Mouse (Mus musculus) heart, embryonic 14.5 days (tissue): ENCODE measurements around the gene Nkiras2. TPM values are rescaled to one million over a fixed set of nuclear protein-coding genes. Genes with fewer than 3 reads are reported as not detected.

Experiments used
- polyA plus RNA-seq: library from polyadenylated mRNA; unstranded; fragments of >200 nt; fragmentation: Nextera tagmentation; extraction: Ambion mirVana; gene quantifications from 2 replicates; pipeline ENCODE4 v1.2.1, GENCODE M21; 2014

The Nkiras2 gene
- polyA plus RNA-seq, 1 experiment from 2014 or later, result 81.1 TPM

Other genes starting within 250 kb of the Nkiras2 start
- gene Jup, start 221.5 kb upstream of the Nkiras2 start, polyA plus RNA-seq, result 117 and 118 TPM in 2 replicates
- 54.7 and 58.1 TPM in 2 replicates for gene P3h4, start 204.4 kb upstream of the Nkiras2 start, polyA plus RNA-seq
- gene Fkbp10, start 203.5 kb upstream of the Nkiras2 start, polyA plus RNA-seq, result 94.5 and 95.3 TPM in 2 replicates
- 95.8 and 102 TPM in 2 replicates for gene Nt5c3b, start 177.4 kb upstream of the Nkiras2 start, polyA plus RNA-seq
- gene Klhl10, start 177.3 kb upstream of the Nkiras2 start, polyA plus RNA-seq, result 0.36 and 0.44 TPM in 2 replicates
- gene Klhl11, start 146.5 kb upstream of the Nkiras2 start, polyA plus RNA-seq, result 8.6 and 9.3 TPM in 2 replicates
- 51.6 and 54.0 TPM in 2 replicates for gene Acly, start 91.2 kb upstream of the Nkiras2 start, polyA plus RNA-seq
- gene Ttc25, start 73.6 kb upstream of the Nkiras2 start, polyA plus RNA-seq, result 0.13 and 1.0 TPM in 2 replicates
- 19.2 and 20.8 TPM in 2 replicates for gene Cnp, start 44.3 kb upstream of the Nkiras2 start, polyA plus RNA-seq
- 66.4 and 69.6 TPM in 2 replicates for gene Dnajc7, start 924 bp downstream of the Nkiras2 start, polyA plus RNA-seq
- 0.26 and 0.35 TPM in 2 replicates for gene Zfp385c, start 73.2 kb downstream of the Nkiras2 start, polyA plus RNA-seq
- 1.0 and 1.4 TPM in 2 replicates for gene Dhx58, start 85.0 kb downstream of the Nkiras2 start, polyA plus RNA-seq
- gene Kat2a, start 93.2 kb downstream of the Nkiras2 start, polyA plus RNA-seq, result 28.3 and 29.4 TPM in 2 replicates
- gene Hspb9, start 94.6 kb downstream of the Nkiras2 start, polyA plus RNA-seq, result not detected in 2 replicates
- gene Rab5c, start 119.0 kb downstream of the Nkiras2 start, polyA plus RNA-seq, result 15.8 and 30.7 TPM in 2 replicates
- not detected in 2 replicates for gene Kcnh4, start 140.7 kb downstream of the Nkiras2 start, polyA plus RNA-seq
- gene Hcrt, start 143.7 kb downstream of the Nkiras2 start, polyA plus RNA-seq, result not detected in 2 replicates
- gene Ghdc, start 151.7 kb downstream of the Nkiras2 start, polyA plus RNA-seq, result 4.0 and 4.7 TPM in 2 replicates
- gene Stat5b, start 231.5 kb downstream of the Nkiras2 start, polyA plus RNA-seq, result 28.8 and 31.4 TPM in 2 replicates
- 5.6 and 6.4 TPM in 2 replicates for gene Stat5a, start 240.1 kb downstream of the Nkiras2 start, polyA plus RNA-seq